Mouse (Mus musculus): ENCODE measurements around the gene Slamf6. TPM values are rescaled to one million over a fixed set of nuclear protein-coding genes. Genes with fewer than 3 reads are reported as not detected.
A peak's percentile ranks its signal among the peaks of the same experiment; 100 is the strongest.

The Slamf6 gene
- polyA plus RNA-seq, 1 experiment, result 0.90 TPM

- Histone ChIP-seq H3K27me3 (ENCODE audit: control insufficient read depth, insufficient read depth, low read length) (no peaks in the 10 kb centered on the region), H3K4me3 (ENCODE audit: low read depth, low read length) (no peak overlapping the region), H3K4me1 (ENCODE audit: control insufficient read depth, insufficient read depth, insufficient read length, low read length) (no peaks in the 10 kb centered on the region), H3K36me3 (ENCODE audit: control insufficient read depth, insufficient read depth, low read length) (no peaks in the 10 kb centered on the region), H3K27ac (ENCODE audit: insufficient read depth, low read depth, low read length) (no peak overlapping the region)
- TF ChIP-seq CTCF (IDR thresholded peaks at IDR 0.05; ENCODE audit: extremely low read depth, insufficient read length, insufficient replicate concordance, low read depth, low read length), result no peak
- no peak for TF ChIP-seq POLR2A (IDR thresholded peaks at IDR 0.05; ENCODE audit: low read depth, low read length)
- 83% methylated on average over 13 of the region's 13 CpGs for WGBS
Measured at GRCm38 (mm10) chr1:171998820-171999597, 81.7 kb downstream of the Slamf6 start.

DNA sequence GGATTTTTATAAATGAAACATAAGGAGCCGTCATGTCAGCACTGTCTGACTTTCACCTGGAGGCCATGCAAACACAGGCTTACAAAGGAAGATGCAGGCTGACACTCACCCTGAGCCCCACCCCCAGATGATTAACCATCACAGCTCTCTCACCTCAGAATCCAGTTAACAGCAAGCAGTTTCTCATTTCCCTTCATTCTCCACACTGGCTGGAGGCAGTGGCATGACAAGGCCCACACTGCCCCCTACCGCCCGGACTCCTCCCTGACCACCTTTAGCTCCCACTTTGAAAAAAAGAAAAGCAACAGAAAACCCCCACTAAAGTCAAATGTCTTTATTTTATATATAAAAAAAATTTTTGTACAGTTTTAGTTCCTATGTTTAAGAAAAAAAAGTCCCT lies 83.3 kb downstream of the Slamf6 start:
- WGBS, result 53% methylated on average over 3 of the region's 3 CpGs
- Histone ChIP-seq H3K27me3 (ENCODE audit: control insufficient read depth, insufficient read depth, low read length) (no peaks in the 10 kb centered on the region), H3K4me3 (ENCODE audit: low read depth, low read length) (no peak overlapping the region), H3K36me3 (ENCODE audit: control insufficient read depth, insufficient read depth, low read length) (no peaks in the 10 kb centered on the region), H3K4me1 (ENCODE audit: control insufficient read depth, insufficient read depth, insufficient read length, low read length) (no peaks in the 10 kb centered on the region), H3K27ac (ENCODE audit: insufficient read depth, low read depth, low read length) (no peak overlapping the region)
- TF ChIP-seq CTCF (IDR thresholded peaks at IDR 0.05; ENCODE audit: extremely low read depth, insufficient read length, insufficient replicate concordance, low read depth, low read length) (peak; percentile 62; the same call in 1 of the 2 replicates), POLR2A (IDR thresholded peaks at IDR 0.05; ENCODE audit: low read depth, low read length) (no peak)

DNA sequence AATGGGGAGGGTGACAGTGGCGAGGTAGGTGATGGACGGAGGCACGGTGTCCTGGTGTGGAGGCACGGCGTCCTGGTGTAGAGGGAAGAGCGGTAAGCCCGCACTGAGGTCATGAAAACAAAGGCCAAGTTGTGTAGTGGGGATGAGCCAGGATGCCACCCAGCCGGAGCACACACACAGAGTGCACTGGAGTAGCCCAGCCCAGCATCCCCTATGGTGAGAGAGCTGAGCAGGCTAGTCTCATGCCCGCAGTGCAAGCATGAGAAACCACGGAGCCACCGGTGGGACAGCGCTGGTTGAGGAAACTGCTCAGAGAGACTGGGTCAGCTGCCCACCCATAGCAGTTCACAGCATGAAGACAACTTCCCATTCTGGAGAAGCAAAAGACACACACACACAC lies 84.3 kb downstream of the Slamf6 start:
- 86% methylated on average over 12 of the region's 12 CpGs for WGBS
- H3K27ac ChIP-seq (ENCODE audit: insufficient read depth, low read depth, low read length), result no peak overlapping the region
- no peak for TF ChIP-seq POLR2A (IDR thresholded peaks at IDR 0.05; ENCODE audit: low read depth, low read length)
- no peaks in the 10 kb centered on the region for H3K27me3 ChIP-seq (ENCODE audit: control insufficient read depth, insufficient read depth, low read length)
- no peaks in the 10 kb centered on the region for H3K36me3 ChIP-seq (ENCODE audit: control insufficient read depth, insufficient read depth, low read length)
- no peaks in the 10 kb centered on the region for H3K4me1 ChIP-seq (ENCODE audit: control insufficient read depth, insufficient read depth, insufficient read length, low read length)
- no peak overlapping the region for H3K4me3 ChIP-seq (ENCODE audit: low read depth, low read length)

Other genes starting within 250 kb of the Slamf6 start
- gene Cd48, start 235.5 kb upstream of the Slamf6 start, polyA plus RNA-seq (2012; rRNA removed), result 3.9 and 5.6 TPM in 2 replicates
- gene Slamf1, start 150.4 kb upstream of the Slamf6 start, polyA plus RNA-seq (2012; rRNA removed), result 0.06 and 0.24 TPM in 2 replicates
- 0.55 and 0.63 TPM in 2 replicates for gene Cd84, start 77.8 kb upstream of the Slamf6 start, polyA plus RNA-seq (2012; rRNA removed)
- gene Gm10521, start 21.9 kb upstream of the Slamf6 start, polyA plus RNA-seq (2012; rRNA removed), result 0.09 and 0.29 TPM in 2 replicates
- 1.4 and 1.6 TPM in 2 replicates for gene Vangl2, start 110.9 kb downstream of the Slamf6 start, polyA plus RNA-seq (2012; rRNA removed)
- gene Nhlh1, start 140.1 kb downstream of the Slamf6 start, polyA plus RNA-seq (2012; rRNA removed), result 0.10 and 0.13 TPM in 2 replicates
- 25.0 and 46.0 TPM in 2 replicates for gene Copa, start 165.0 kb downstream of the Slamf6 start, polyA plus RNA-seq (2012; rRNA removed)
- 46.4 and 118 TPM in 2 replicates for gene Ncstn, start 165.3 kb downstream of the Slamf6 start, polyA plus RNA-seq (2012; rRNA removed)
- 40.5 and 55.1 TPM in 2 replicates for gene Pex19, start 209.2 kb downstream of the Slamf6 start, polyA plus RNA-seq (2012; rRNA removed)
- 14.6 and 26.7 TPM in 2 replicates for gene Dcaf8, start 230.6 kb downstream of the Slamf6 start, polyA plus RNA-seq (2012; rRNA removed)

All from small intestine, adult 2 months (tissue).